Mouse (Mus musculus) kidney, adult 2 months (tissue): ENCODE results near the gene Gramd1b.

Experiments
- CTCF ChIP-seq: fragments of 200-500 bp; conservative IDR thresholded peaks from 2 replicates; pipeline ENCODE4 v1.5.1; 2011; ENCODE audit warnings: low read depth, mild to moderate bottlenecking, control low read depth, low read length, moderate library complexity, mixed read lengths; ENCODE audit not compliant: insufficient read depth, insufficient read length
- POLR2A ChIP-seq: fragments of 200-500 bp; IDR thresholded peaks from one replicate; pipeline ENCODE4 v1.6.1; 2011; ENCODE audit warnings: low read depth, low read length, control low read depth

DNA sequence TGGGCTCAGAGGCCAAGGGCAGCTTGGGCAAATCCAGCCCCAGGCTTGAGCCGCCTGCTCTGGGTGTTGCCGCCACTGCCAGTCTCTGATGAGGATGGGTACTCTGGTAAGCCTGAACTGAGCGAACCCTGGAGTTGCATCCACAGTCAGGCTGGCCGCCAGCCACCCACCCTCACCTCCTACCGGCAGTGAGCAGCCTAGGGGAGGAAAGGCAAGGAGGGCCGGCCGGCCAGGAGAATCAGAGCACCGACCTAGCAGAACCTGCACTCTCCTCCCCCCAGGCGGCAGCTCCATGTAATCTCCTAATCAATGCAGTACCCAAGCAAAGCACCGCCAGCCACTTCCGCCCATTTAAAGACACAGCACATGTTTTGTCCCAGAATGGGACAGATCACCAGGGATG is 155.0 kb downstream of the Gramd1b start:
- TF ChIP-seq CTCF, result 0 out of 2 replicates have a peak, but pooled peaks have one; percentile 28
- TF ChIP-seq POLR2A, result no peak
